Mouse (Mus musculus) MEL (cell line): ENCODE measurements around the gene Uggt2. TPM values are rescaled to one million over a fixed set of nuclear protein-coding genes. Genes with fewer than 3 reads are reported as not detected.

Source experiments
- DNase-seq: peaks from one replicate; pipeline ENCODE4 v3.0.0; 2011; ENCODE audit warnings: low read depth, low spot score
- H3K27ac ChIP-seq: 2 replicates; pipeline ENCODE4 v1.5.1; 2012; ENCODE audit warnings: low read depth, mild to moderate bottlenecking, control low read depth, low read length, moderate library complexity; ENCODE audit not compliant: control insufficient read depth
- H3K27me3 ChIP-seq, 2 experiments: fragments of 150-350 bp in 1 of 2; sonication (generic) in 1 of 2; 2 replicates each; pipeline ENCODE4 v1.6.1; 2012; ENCODE audit warnings: low read length in 2 of 2, mild to moderate bottlenecking in 2 of 2, improper control_type of control experiment in 1 of 2, moderate library complexity in 1 of 2; ENCODE audit not compliant: insufficient read depth in 2 of 2, control insufficient read depth in 1 of 2
- H3K36me3 ChIP-seq, 2 experiments: 2 replicates each; pipeline ENCODE4 v1.6.1; 2012 to 2014; ENCODE audit warnings: low read length in 2 of 2, improper control_type of control experiment in 1 of 2, inconsistent platforms in 1 of 2, mild to moderate bottlenecking in 1 of 2; ENCODE audit not compliant: insufficient read depth in 2 of 2, control insufficient read depth in 1 of 2
- H3K4me1 ChIP-seq, 2 experiments: fragments of 150-350 bp in 1 of 2; sonication (generic) in 1 of 2; 2 replicates each; pipeline ENCODE4 v1.6.1; 2012; ENCODE audit warnings: low read length in 2 of 2, improper control_type of control experiment in 1 of 2, mild to moderate bottlenecking in 1 of 2; ENCODE audit not compliant: insufficient read depth in 2 of 2, control insufficient read depth in 1 of 2
- H3K4me3 ChIP-seq, 2 experiments: fragments of 150-350 bp in 1 of 2; sonication (generic) in 1 of 2; 2 replicates each; pipeline ENCODE4 v1.5.1; 2012; ENCODE audit warnings: low read depth in 2 of 2, low read length in 2 of 2, mild to moderate bottlenecking in 2 of 2, moderate library complexity in 2 of 2, control low read depth in 1 of 2, improper control_type of control experiment in 1 of 2; ENCODE audit not compliant: control insufficient read depth in 1 of 2, insufficient read depth in 1 of 2
- H3K79me2 ChIP-seq: 2 replicates; pipeline ENCODE4 v1.6.1; 2012; ENCODE audit warnings: mild to moderate bottlenecking, low read length, moderate library complexity; ENCODE audit not compliant: control insufficient read depth, poor library complexity, insufficient read depth
- H3K9ac ChIP-seq: 2 replicates; pipeline ENCODE4 v1.6.1; 2012; ENCODE audit warnings: low read depth, mild to moderate bottlenecking, control low read depth, low read length, moderate library complexity; ENCODE audit not compliant: control insufficient read depth, poor library complexity, severe bottlenecking
- H3K9me3 ChIP-seq: fragments of 150-350 bp; sonication (generic); replicated peaks from 2 replicates; pipeline ENCODE4 v1.6.1; 2012; ENCODE audit warnings: mild to moderate bottlenecking, low read length, improper control_type of control experiment, moderate library complexity; ENCODE audit not compliant: insufficient read depth
- CHD2 ChIP-seq: IDR thresholded peaks from 2 replicates; pipeline ENCODE4 v1.6.1; 2011; ENCODE audit warnings: low read length, improper control_type of control experiment
- CTCF ChIP-seq, 3 experiments: IDR thresholded peaks in 2 of 3; conservative IDR thresholded peaks in 1 of 3; 2 replicates each; pipeline ENCODE4 v1.5.1; 2011 to 2012; ENCODE audit warnings: low read length in 3 of 3, low read depth in 2 of 3, mild to moderate bottlenecking in 2 of 3, improper control_type of control experiment in 1 of 3, inconsistent platforms in 1 of 3, mixed read lengths in 1 of 3, moderate library complexity in 1 of 3; ENCODE audit not compliant: control insufficient read depth in 1 of 3, insufficient read depth in 1 of 3, poor library complexity in 1 of 3, severe bottlenecking in 1 of 3
- E2F4 ChIP-seq: IDR thresholded peaks from 2 replicates; pipeline ENCODE4 v1.6.1; 2011; ENCODE audit warnings: low read depth, low read length, improper control_type of control experiment, borderline replicate concordance
- ELF1 ChIP-seq: IDR thresholded peaks from 2 replicates; pipeline ENCODE4 v1.6.1; 2014; ENCODE audit warnings: low read depth, mild to moderate bottlenecking, inconsistent platforms, low read length, improper control_type of control experiment, moderate library complexity
- GABPA ChIP-seq: IDR thresholded peaks from 2 replicates; pipeline ENCODE4 v1.6.1; 2012; ENCODE audit warnings: low read depth, mild to moderate bottlenecking, inconsistent platforms, low read length, improper control_type of control experiment, moderate library complexity
- GATA1 ChIP-seq: IDR thresholded peaks from 2 replicates; pipeline ENCODE4 v1.6.1; 2011; ENCODE audit warnings: low read depth, low read length, improper control_type of control experiment
- HCFC1 ChIP-seq: IDR thresholded peaks from 2 replicates; pipeline ENCODE4 v1.6.1; 2012; ENCODE audit warnings: low read depth, mild to moderate bottlenecking, inconsistent platforms, low read length, improper control_type of control experiment, moderate library complexity
- MEF2A ChIP-seq: IDR thresholded peaks from 2 replicates; pipeline ENCODE4 v1.6.1; 2014; ENCODE audit warnings: low read depth, mild to moderate bottlenecking, inconsistent platforms, low read length, improper control_type of control experiment; ENCODE audit not compliant: poor library complexity, insufficient replicate concordance, severe bottlenecking; ENCODE audit errors: extremely low read depth
- MXI1 ChIP-seq: IDR thresholded peaks from 2 replicates; pipeline ENCODE4 v1.6.1; 2011; ENCODE audit warnings: mild to moderate bottlenecking, low read depth, low read length, improper control_type of control experiment
- MYB ChIP-seq: IDR thresholded peaks from 2 replicates; pipeline ENCODE4 v1.6.1; 2011; ENCODE audit warnings: mild to moderate bottlenecking, low read depth, low read length, improper control_type of control experiment
- MYC ChIP-seq: IDR thresholded peaks from 2 replicates; pipeline ENCODE4 v1.6.1; 2011; ENCODE audit warnings: low read depth, mild to moderate bottlenecking, low read length, improper control_type of control experiment, moderate library complexity
- NELFE ChIP-seq: IDR thresholded peaks from 2 replicates; pipeline ENCODE4 v1.6.1; 2011; ENCODE audit warnings: low read depth, low read length, improper control_type of control experiment
- NRF1 ChIP-seq: IDR thresholded peaks from 2 replicates; pipeline ENCODE4 v1.6.1; 2014; ENCODE audit warnings: low read depth, mild to moderate bottlenecking, inconsistent platforms, low read length, improper control_type of control experiment, moderate library complexity; ENCODE audit not compliant: poor library complexity, insufficient read depth, severe bottlenecking
- SIN3A ChIP-seq: IDR thresholded peaks from 2 replicates; pipeline ENCODE4 v1.6.1; 2012; ENCODE audit warnings: low read length, improper control_type of control experiment, inconsistent platforms
- UBTF ChIP-seq: IDR thresholded peaks from 2 replicates; pipeline ENCODE4 v1.6.1; 2012; ENCODE audit warnings: low read depth, mild to moderate bottlenecking, inconsistent platforms, low read length, improper control_type of control experiment, moderate library complexity, borderline replicate concordance; ENCODE audit not compliant: insufficient read depth
- USF2 ChIP-seq, 2 experiments: IDR thresholded peaks; 2 replicates each; pipeline ENCODE4 v1.6.1; 2011 to 2012; ENCODE audit warnings: improper control_type of control experiment in 2 of 2, low read length in 2 of 2, borderline replicate concordance in 1 of 2, inconsistent platforms in 1 of 2, low read depth in 1 of 2, mild to moderate bottlenecking in 1 of 2; ENCODE audit not compliant: insufficient read depth in 1 of 2
- ZNF384 ChIP-seq: IDR thresholded peaks from 2 replicates; pipeline ENCODE4 v1.6.1; 2012; ENCODE audit warnings: low read depth, mild to moderate bottlenecking, inconsistent platforms, low read length, improper control_type of control experiment
- polyA plus RNA-seq, 2 experiments: library from polyadenylated mRNA; stranded (reverse) in 1 of 2; unstranded in 1 of 2; fragments of >175 nt in 1 of 2; fragments of >200 nt in 1 of 2; gene quantifications; 2 replicates each; pipeline versions ENCODE4 v1.2.1 to v1.2.4; 2012; ENCODE audit warnings: low replicate concordance in 2 of 2, low read depth in 1 of 2; ENCODE audit not compliant: insufficient read length in 2 of 2, insufficient read depth in 1 of 2, missing spikeins in 1 of 2
- total RNA-seq: library from RNA; depleted of rRNA; stranded (reverse); fragments of 300-350 nt; gene quantifications from 2 replicates; pipeline ENCODE4 v1.2.3, GENCODE M21; 2012

Gene Uggt2
- total and polyA plus RNA-seq, 3 experiments: 0.23 to 0.31 TPM; not detected in 1

- no peak for DNase-seq
- Histone ChIP-seq H3K36me3 (no peaks in the 10 kb centered on the region), H3K27ac (no peak overlapping the region), H3K4me1 (no peaks in the 10 kb centered on the region), H3K4me3 (peak overlapping the region; percentile 61 to 84), H3K9me3 (no peaks in the 10 kb centered on the region), H3K79me2 (no peaks in the 10 kb centered on the region), H3K27me3 (no peaks in the 10 kb centered on the region), H3K9ac (peak overlapping the region; percentile 58)
- TF ChIP-seq NRF1 (peak; percentile 31; the same call in 1 of the 2 replicates), SIN3A (no peak)
Observed at GRCm38 (mm10) chr14:119006441-119007102, 92.7 kb downstream of the Uggt2 start.

- no peaks in the 10 kb centered on the region for H3K9me3 ChIP-seq
- no peak for TF ChIP-seq MYB
- TF ChIP-seq CHD2: no peak
- TF ChIP-seq ZNF384: no peak
- TF ChIP-seq MYC: no peak
- no peak for TF ChIP-seq GABPA
- TF ChIP-seq NRF1: no peak
- no peak for TF ChIP-seq MEF2A
- no peak for TF ChIP-seq UBTF
- no peak for TF ChIP-seq USF2 (IDR thresholded peaks at IDR 0.05; ENCODE audit: borderline replicate concordance in 1 of 2, insufficient read depth in 1 of 2, low read depth in 1 of 2, low read length in 2 of 2)
- TF ChIP-seq GATA1: no peak
- TF ChIP-seq ELF1: no peak
- no peak for TF ChIP-seq HCFC1
- no peak for TF ChIP-seq MXI1
- TF ChIP-seq NELFE: no peak
- no peak for TF ChIP-seq CTCF (IDR thresholded peaks at IDR 0.05 in 2 of 3, conservative IDR thresholded peaks at IDR 0.05 in 1 of 3; ENCODE audit: control insufficient read depth in 1 of 3, insufficient read depth in 1 of 3, low read depth in 2 of 3, low read length in 3 of 3, poor library complexity in 1 of 3, severe bottlenecking in 1 of 3)
- TF ChIP-seq E2F4: no peak
- no peaks in the 10 kb centered on the region for H3K4me1 ChIP-seq
- no peaks in the 10 kb centered on the region for H3K36me3 ChIP-seq
- H3K4me3 ChIP-seq: peak overlapping the region in 1 of 2 experiments; percentile 84; a peak in 3 of 4 replicates
- H3K27ac ChIP-seq: no peak overlapping the region
- DNase-seq: peak; percentile 36
- no peaks in the 10 kb centered on the region for H3K79me2 ChIP-seq
- no peaks in the 10 kb centered on the region for H3K27me3 ChIP-seq
- H3K9ac ChIP-seq: peak overlapping the region; percentile 40
Observed at GRCm38 (mm10) chr14:119005834-119006233, 93.4 kb downstream of the Uggt2 start.
